Mouse (Mus musculus) heart, embryonic 11.5 days (tissue): ENCODE data around the gene Stra6. TPM values are rescaled to one million over a fixed set of nuclear protein-coding genes. Genes with fewer than 3 reads are reported as not detected.
A peak's percentile ranks its signal among the peaks of the same experiment; 100 is the strongest.

Source experiments
- ATAC-seq: fragments of 200-750 bp; cut with Nextera tagmentation; replicated peaks from 2 replicates; pipeline ENCODE4 v1.8.0; 2017; ENCODE audit warnings: moderate library complexity; ENCODE audit not compliant: insufficient number of reproducible peaks, low FRiP score, low TSS enrichment
- H3K27ac ChIP-seq: fragments of 300-500 bp; sonication (generic); 2 replicates; pipeline ENCODE4 v1.5.1; 2014; ENCODE audit warnings: mild to moderate bottlenecking, low read depth, low read length
- H3K27me3 ChIP-seq: fragments of 300-500 bp; sonication (generic); 2 replicates; pipeline ENCODE4 v1.6.1; 2014; ENCODE audit warnings: mild to moderate bottlenecking, low read length, mixed read lengths; ENCODE audit not compliant: control insufficient read depth, insufficient read depth
- H3K36me3 ChIP-seq: fragments of 300-500 bp; sonication (generic); 2 replicates; pipeline ENCODE4 v1.6.1; 2014; ENCODE audit warnings: mild to moderate bottlenecking, low read length, moderate library complexity, mixed read lengths; ENCODE audit not compliant: control insufficient read depth, insufficient read depth
- H3K4me1 ChIP-seq: fragments of 300-500 bp; sonication (generic); 2 replicates; pipeline ENCODE4 v1.6.1; 2014; ENCODE audit warnings: low read length; ENCODE audit not compliant: control insufficient read depth, insufficient read depth
- H3K4me2 ChIP-seq: fragments of 300-500 bp; sonication (generic); 2 replicates; pipeline ENCODE4 v1.6.1; 2014; ENCODE audit warnings: mild to moderate bottlenecking, moderate library complexity
- H3K4me3 ChIP-seq: fragments of 300-500 bp; sonication (generic); 2 replicates; pipeline ENCODE4 v1.5.1; 2014; ENCODE audit warnings: low read depth, low read length
- H3K9ac ChIP-seq: fragments of 300-500 bp; sonication (generic); 2 replicates; pipeline ENCODE4 v1.6.1; 2014; ENCODE audit warnings: mild to moderate bottlenecking, low read depth, low read length, moderate library complexity
- H3K9me3 ChIP-seq: fragments of 300-500 bp; sonication (generic); replicated peaks from 2 replicates; pipeline ENCODE4 v1.6.1; 2016; ENCODE audit warnings: low read length; ENCODE audit not compliant: control insufficient read depth
- WGBS: fragments of 180-500 bp; shearing (Covaris S2); extraction: QIAGEN DNeasy Blood & Tissue Kit; methylation state at CpG from one replicate; pipeline ENCODE4 v1.1.7; 2014; ENCODE audit not compliant: insufficient replicate concordance; 5-methylcytosine and 5-hydroxymethylcytosine counted together
- polyA plus RNA-seq: library from polyadenylated mRNA; unstranded; fragments of >200 nt; fragmentation: Nextera tagmentation; extraction: Ambion mirVana; gene quantifications from 2 replicates; pipeline ENCODE4 v1.2.1, GENCODE M21; 2014

Gene Stra6
- polyA plus RNA-seq, 1 experiment from 2014 or later, result 4.0 TPM

DNA sequence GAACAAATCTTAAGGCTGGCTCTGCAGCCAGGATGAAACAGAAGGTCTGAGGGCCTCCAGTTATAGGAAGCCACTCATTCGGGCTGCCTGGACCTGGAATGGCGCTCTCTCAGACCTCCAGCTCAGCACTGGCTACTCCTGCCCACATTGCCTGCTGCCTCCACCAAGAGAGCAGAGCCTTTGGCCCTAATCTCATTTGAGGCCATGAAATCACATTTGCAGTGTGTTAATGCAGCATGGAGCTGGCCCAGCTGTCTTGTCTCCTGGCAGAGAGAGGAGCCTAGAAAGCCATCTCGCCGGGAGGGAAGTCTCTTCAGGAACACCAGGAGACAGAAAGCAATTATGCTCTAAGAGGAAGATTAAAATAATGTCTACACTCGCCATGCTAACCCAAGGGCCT lies 43.9 kb downstream of the Stra6 start:
- Histone ChIP-seq H3K36me3 (no peaks in the 10 kb centered on the region), H3K9me3 (no peaks in the 10 kb centered on the region), H3K4me2 (no peak overlapping the region), H3K27me3 (peaks cover 9% of the 10 kb centered on the region; the same call in 1 of the 2 replicates), H3K4me3 (no peak overlapping the region), H3K4me1 (peaks cover 5% of the 10 kb centered on the region), H3K27ac (no peak overlapping the region), H3K9ac (no peak overlapping the region)
- no peak for ATAC-seq
- WGBS, result 57% methylated on average over 5 of the region's 5 CpGs

- no peak overlapping the region for H3K4me3 ChIP-seq
- no peak overlapping the region for H3K4me2 ChIP-seq
- H3K27me3 ChIP-seq, result peaks cover 19% of the 10 kb centered on the region
- no peaks in the 10 kb centered on the region for H3K36me3 ChIP-seq
- H3K4me1 ChIP-seq, result peaks cover 30% of the 10 kb centered on the region
- ATAC-seq, result no peak
- no peak overlapping the region for H3K27ac ChIP-seq
- WGBS, result 62% methylated on average over 5 of the region's 5 CpGs
- no peak overlapping the region for H3K9ac ChIP-seq
- H3K9me3 ChIP-seq, result no peaks in the 10 kb centered on the region
These were observed 47.2 kb downstream of the Stra6 start for GRCm38 (mm10) chr9:58110787-58111186.

GRCm38 (mm10) chr9:58111431-58111830 lies 47.8 kb downstream of the Stra6 start:
- H3K4me2 ChIP-seq, result no peak overlapping the region
- 58% methylated on average over 6 of the region's 6 CpGs for WGBS
- no peaks in the 10 kb centered on the region for H3K9me3 ChIP-seq
- ATAC-seq, result no peak
- no peak overlapping the region for H3K9ac ChIP-seq
- no peak overlapping the region for H3K4me3 ChIP-seq
- peaks cover 21% of the 10 kb centered on the region for H3K27me3 ChIP-seq
- H3K27ac ChIP-seq, result no peak overlapping the region
- peaks cover 33% of the 10 kb centered on the region for H3K4me1 ChIP-seq
- H3K36me3 ChIP-seq, result no peaks in the 10 kb centered on the region

DNA sequence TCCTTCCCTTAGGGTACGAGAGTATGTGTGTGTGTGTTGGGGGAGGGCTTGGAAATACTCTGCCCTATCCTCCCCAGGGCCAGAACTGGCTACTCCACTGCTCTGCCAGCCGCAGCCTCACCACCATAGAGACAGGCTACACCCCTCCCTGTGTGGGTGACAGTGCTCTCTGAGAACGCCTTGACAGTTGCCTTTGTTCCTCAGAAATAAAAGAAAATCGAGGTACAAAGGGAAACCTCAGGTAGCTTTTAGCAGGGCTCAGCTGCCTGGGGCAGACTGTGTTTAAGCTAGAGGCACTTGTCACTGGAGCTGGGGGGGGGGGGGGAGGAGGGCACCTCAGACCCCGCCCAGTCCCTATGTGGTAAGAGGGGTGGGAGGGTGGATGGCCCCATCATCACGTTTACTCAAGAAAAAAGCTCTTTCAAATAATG lies 48.7 kb downstream of the Stra6 start:
- 20% methylated on average over 6 of the region's 6 CpGs for WGBS
- ATAC-seq, result no peak
- no peak overlapping the region for H3K9ac ChIP-seq
- H3K27ac ChIP-seq, result no peak overlapping the region
- H3K4me1 ChIP-seq, result peaks cover 33% of the 10 kb centered on the region
- no peak overlapping the region for H3K4me3 ChIP-seq
- H3K4me2 ChIP-seq, result 0 out of 2 replicates have a peak overlapping the region, but pooled peaks have one; percentile 60
- H3K27me3 ChIP-seq, result peaks cover 26% of the 10 kb centered on the region
- no peaks in the 10 kb centered on the region for H3K36me3 ChIP-seq
- no peaks in the 10 kb centered on the region for H3K9me3 ChIP-seq

DNA sequence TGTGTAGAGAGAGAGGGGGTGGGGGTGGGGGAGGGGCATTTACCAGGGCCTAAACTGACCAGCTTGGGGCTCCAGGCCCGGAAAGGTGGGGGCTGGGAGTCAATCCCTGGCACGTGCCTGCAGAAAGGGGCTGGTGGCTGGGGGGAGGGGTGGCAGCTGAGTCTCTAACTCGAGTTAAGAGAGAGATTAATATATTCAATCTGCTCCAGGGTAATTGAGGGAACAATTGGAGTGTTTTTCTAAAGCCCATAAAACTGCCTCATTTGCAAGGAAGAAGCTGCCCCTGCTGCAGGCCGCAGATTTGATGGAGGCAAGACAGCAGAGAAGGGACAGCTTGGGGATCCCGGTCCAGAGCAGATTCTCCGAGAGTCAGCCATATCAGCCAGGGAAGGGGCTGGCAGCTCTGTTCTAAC lies 49.3 kb downstream of the Stra6 start:
- peaks cover 33% of the 10 kb centered on the region for H3K4me1 ChIP-seq
- H3K27ac ChIP-seq, result no peak overlapping the region
- WGBS, result 1% methylated on average over 6 of the region's 6 CpGs
- H3K4me2 ChIP-seq, result peak overlapping the region; percentile 60
- H3K4me3 ChIP-seq, result peak overlapping the region; percentile 23; the same call in 1 of the 2 replicates
- H3K36me3 ChIP-seq, result no peaks in the 10 kb centered on the region
- peaks cover 31% of the 10 kb centered on the region for H3K27me3 ChIP-seq
- no peak for ATAC-seq
- no peak overlapping the region for H3K9ac ChIP-seq
- H3K9me3 ChIP-seq, result no peaks in the 10 kb centered on the region

- Histone ChIP-seq H3K4me3 (peak overlapping the region; percentile 23), H3K9me3 (no peaks in the 10 kb centered on the region), H3K27ac (no peak overlapping the region), H3K9ac (peak overlapping the region; percentile 34; the same call in 1 of the 2 replicates), H3K4me1 (peaks cover 37% of the 10 kb centered on the region), H3K36me3 (no peaks in the 10 kb centered on the region), H3K27me3 (peaks cover 35% of the 10 kb centered on the region), H3K4me2 (peak overlapping the region; percentile 60)
- WGBS, result 4% methylated on average over 22 of the region's 22 CpGs
- no peak for ATAC-seq
These were observed 49.8 kb downstream of the Stra6 start for GRCm38 (mm10) chr9:58113279-58113884.

DNA sequence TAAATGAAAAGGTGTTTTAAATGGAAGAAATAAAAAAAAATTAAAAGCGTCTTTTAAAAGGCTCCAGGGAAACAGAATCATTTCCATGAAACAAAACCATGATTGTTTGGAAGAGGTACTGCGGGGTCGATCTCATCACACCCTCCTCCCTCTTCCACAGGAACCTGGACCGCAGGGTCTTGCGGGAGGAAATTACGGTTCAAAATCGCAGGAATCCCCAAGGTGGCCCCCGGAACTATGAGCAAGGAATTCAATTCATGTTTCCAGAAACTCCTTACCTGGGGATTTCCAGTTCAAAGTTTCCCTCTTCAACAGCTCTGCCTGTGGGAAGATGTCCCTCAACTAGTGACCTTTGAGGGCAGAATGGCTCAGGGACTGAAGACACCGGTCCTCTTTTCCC lies 50.4 kb downstream of the Stra6 start:
- Histone ChIP-seq H3K4me1 (peaks cover 40% of the 10 kb centered on the region), H3K9ac (no peak overlapping the region; the same call in 1 of the 2 replicates), H3K9me3 (no peaks in the 10 kb centered on the region), H3K4me3 (peak overlapping the region; percentile 23; the same call in 1 of the 2 replicates), H3K27ac (no peak overlapping the region), H3K4me2 (no peak overlapping the region; the same call in 1 of the 2 replicates), H3K36me3 (no peaks in the 10 kb centered on the region), H3K27me3 (peaks cover 35% of the 10 kb centered on the region)
- 9% methylated on average over 9 of the region's 9 CpGs for WGBS
- ATAC-seq, result no peak

- H3K27me3 ChIP-seq, result peaks cover 35% of the 10 kb centered on the region
These were observed 51.8 kb downstream of the Stra6 start for GRCm38 (mm10) chr9:58115297-58115925.

More at GRCm38 (mm10) chr9:58115297-58115925, 51.8 kb downstream of the Stra6 start:
- no peak for ATAC-seq
- Histone ChIP-seq H3K9ac (no peak overlapping the region), H3K27ac (no peak overlapping the region), H3K4me3 (no peak overlapping the region), H3K4me2 (no peak overlapping the region; the same call in 1 of the 2 replicates), H3K36me3 (no peaks in the 10 kb centered on the region), H3K9me3 (no peaks in the 10 kb centered on the region), H3K4me1 (peaks cover 41% of the 10 kb centered on the region)
- WGBS, result 19% methylated on average over 7 of the region's 7 CpGs
